Mouse (Mus musculus) layer of hippocampus, adult 8-10 months (tissue): Measurements from ENCODE around the gene Gpx4. TPM values are rescaled to one million over a fixed set of nuclear protein-coding genes. Genes with fewer than 3 reads are reported as not detected.

Source experiments
- DNase-seq, 2 experiments: peaks; one replicate each; pipeline ENCODE4 v3.0.0; 2022; ENCODE audit warnings: low spot score in 2 of 2
- total RNA-seq, 4 experiments: library from RNA; stranded (reverse); gene quantifications; 2 replicates each; pipeline ENCODE4 v1.2.4; 2022

The Gpx4 gene
- 100 to 1,000 TPM; 433 to 528 (median 468) TPM for total RNA-seq

DNA sequence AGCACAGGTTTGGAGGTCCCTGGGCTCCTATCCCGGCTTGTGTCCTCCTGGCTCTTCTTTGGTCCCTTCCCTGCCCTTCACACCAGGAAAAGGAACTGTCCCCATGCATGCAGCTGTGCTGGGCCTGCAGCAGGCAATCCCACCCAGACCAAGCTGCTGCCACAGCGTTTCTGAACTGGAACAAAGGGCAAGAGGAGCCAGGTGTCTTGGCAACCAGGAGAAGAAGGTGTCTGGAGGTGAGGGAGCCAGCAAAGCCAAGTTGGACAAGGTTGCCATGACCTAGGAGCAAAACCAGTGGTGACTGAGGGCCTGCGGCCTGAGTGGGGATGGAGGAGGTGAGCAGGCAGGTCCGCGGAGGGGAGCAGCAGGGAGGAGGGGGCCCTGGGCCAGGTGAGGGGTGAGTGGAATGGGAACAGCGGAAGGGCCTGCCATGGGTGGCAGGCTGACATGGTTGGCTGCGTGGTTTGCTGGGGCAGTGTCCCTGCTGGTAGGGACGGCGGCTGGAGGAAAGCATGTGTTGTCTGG lies at the start of gene Gpx4:
Gpx4 (plus strand) TSS at position 126 of the 525 bp plus-strand sequence.
- DNase-seq: no peak

DNA sequence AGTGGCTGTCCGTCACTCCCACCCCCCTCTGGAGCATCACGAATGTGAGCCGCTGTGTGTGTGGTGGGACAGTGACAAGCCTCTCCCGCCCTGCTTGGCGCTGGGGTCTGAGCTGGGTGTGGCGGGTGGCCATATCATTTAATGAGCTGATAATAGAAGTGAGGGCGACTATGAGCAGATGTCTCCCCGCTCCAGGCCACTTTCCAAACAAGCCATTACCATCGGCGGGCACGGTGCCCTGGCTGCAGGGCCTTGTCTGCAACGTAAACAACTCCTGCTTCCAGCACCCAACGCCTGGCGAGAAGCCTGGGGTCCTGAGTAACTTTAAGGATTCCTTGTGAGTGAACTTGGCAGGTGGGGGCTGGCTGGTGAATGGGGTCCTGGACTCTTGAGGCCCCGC lies 49.1 kb upstream of the Gpx4 start:
- DNase-seq: no peak

DNA sequence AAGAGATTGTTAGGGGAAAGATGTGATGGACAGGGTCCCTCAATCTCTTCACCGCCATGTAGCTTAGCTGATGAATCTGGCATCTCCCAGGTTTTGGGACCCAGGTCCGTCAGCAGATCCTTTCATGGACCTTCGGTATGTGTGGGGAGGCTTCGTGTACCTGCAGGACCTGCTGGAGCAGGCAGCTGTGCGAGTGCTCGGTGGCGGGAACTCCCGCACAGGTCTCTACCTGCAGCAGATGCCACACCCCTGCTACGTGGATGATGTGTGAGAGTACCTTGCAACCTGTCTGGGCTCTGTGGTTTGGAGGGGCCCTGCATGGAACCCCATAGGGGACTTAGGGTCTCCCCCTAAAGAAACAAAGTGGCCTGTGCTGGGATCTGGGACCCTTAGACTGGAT lies 45.0 kb upstream of the Gpx4 start:
- no peak for DNase-seq

DNA sequence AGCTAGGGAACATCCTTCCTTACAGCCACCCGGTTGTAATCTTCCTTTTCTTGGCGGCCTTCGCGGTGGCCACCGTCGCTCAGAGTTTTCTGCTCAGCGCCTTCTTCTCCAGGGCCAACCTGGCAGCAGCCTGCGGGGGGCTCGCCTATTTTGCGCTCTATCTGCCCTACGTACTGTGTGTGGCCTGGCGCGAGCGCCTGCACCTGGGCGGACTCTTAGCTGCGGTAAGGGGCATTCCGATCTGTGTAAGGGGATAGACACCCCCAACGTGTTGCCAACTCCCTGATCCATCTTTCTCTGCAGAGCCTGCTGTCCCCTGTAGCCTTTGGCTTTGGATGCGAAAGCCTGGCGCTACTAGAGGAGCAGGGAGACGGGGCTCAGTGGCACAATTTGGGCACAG lies 44.1 kb upstream of the Gpx4 start:
- no peak for DNase-seq

DNA sequence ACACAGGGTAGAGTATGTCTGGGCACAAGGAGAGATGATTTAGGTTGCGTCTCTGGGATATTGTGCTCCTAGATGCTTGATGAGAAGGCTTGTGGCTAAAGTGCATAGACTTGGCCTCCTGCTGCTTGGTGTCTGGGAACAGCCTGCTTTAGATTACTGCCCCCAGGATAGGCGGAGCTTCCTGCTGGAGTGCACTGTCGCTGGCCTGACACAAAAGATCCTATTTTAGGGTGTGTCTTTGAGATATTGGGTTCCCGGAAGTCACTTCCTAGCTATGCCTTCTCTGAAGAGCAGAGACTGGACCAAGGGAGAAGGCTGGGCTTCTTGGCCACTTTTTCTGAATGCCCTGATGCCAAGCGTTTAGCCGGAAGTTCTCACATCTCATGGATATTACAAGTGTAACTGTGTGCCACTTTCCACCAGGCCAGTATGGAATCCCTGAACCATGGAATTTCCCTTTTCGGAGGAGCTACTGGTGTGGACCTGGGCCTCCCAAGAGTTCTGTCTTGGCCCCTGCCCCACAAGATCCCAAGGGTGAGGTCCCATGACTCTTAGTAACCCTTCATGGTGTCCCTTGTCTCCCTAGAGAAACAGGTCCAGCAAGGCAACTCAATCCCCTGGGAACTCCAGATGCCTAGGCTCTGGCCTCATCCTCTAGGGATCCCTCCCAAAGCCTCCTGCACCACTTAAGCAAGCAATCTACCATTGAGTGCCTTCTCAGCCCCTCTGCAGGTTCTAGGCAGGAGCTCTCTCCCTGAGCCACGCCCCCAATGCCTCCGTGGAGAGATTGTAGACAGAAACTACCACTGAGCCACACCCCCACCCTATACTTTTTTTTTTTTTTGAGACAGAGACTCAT lies 43.4 kb upstream of the Gpx4 start:
- DNase-seq: no peak

DNA sequence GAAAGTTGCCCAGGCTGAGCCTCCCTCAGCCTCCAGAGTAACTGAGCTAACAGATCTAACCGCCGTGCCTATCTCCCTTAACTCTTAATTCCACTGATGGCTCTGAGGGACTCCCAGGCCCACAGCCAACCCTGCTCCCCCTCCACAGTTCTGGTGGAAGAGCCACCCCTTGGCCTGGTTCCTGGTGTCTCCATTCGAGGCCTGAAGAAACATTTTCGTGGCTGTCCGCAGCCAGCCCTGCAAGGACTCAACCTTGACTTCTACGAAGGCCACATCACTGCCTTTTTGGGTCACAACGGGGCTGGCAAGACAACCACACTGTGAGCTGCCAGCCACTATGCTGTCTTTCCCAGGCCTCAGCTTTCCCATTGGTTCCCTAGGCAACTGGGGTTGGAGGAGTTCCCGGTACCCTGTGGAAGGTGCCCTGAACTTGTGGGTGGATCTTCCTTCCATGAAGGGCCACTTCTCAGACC lies 42.7 kb upstream of the Gpx4 start:
- DNase-seq: no peak

DNA sequence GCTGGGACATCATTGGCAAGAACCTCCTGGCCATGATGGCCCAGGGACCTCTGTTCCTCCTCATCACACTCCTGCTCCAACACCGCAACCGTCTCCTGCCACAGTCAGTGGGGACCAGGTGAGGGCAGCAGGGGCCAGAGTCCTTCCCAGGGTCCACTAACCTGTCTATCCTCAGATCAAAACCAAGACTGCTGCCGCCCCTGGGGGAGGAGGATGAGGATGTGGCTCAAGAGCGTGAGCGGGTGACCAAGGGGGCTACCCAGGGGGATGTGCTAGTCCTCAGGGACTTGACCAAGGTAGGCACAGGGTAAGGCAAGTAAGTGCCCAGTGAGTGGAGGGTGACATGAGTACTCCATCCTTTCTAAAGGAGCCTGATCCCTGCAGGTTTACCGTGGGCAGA lies 35.2 kb upstream of the Gpx4 start:
- no peak for DNase-seq

DNA sequence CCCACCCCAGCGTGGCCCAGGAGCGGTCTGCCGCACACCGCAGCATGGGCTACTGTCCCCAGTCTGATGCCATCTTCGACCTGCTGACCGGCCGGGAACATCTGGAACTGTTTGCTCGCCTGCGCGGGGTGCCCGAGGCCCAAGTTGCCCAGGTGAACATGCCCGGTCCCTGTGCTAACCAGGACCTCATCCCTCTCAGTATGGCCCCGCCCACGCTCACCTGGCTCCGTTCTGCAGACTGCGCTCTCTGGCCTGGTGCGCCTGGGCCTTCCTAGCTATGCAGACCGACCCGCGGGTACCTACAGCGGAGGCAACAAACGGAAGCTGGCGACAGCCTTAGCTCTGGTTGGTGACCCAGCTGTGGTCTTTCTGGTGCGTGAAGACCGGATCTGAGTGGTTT lies 33.4 kb upstream of the Gpx4 start:
- DNase-seq: no peak

DNA sequence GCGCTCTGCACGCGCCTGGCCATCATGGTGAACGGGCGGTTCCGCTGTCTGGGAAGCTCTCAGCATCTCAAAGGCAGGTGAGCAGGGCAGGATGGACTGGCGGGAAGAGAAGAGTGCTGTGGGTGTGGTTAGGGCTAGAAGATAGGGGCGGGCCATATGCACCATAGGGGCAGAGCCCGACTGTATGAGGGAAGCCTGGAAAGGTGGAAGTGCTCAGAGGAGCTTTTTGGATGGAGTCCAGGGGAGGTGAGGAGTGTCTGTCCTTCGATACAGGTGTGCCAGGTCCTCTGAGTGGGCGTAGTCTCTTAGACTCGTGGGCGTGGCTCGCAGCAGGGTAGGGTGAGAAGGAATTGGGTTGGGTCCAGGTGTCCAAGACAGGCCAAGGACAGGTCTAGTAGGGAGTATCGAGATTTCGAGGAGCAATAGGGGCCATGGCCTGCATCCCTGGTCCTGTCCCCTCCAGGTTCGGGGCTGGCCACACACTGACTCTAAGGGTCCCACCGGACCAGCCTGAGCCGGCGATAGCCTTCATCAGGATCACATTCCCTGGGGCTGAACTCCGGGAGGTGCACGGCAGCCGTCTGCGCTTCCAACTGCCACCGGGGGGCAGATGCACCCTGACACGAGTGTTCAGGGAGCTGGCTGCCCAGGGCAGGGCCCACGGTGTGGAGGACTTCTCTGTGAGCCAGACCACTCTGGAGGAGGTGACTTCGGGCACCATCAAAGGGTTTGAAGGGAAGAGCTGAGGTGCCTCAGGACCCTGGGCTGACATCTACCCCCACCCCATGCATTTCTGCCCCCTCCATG lies 32.3 kb upstream of the Gpx4 start:
- DNase-seq: no peak

DNA sequence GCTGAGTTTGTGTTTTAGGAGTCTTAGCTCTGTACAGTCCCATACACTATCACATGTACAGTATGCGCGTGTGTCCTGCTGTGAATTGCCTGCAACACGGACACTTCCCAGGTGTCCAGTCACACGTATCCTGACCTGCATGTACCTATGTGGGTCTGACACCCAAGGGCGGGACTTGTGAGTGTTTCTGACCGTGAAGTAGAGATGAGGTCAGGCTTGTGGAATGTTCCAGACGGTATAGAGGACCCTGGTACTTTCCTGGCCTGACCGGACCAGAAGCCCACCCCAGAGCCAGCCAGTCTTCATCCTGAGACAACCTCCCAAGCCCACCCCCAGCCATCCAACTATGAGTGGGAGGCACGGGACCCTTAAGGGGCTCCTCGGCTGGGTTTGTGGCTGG lies 31.4 kb upstream of the Gpx4 start:
- no peak for DNase-seq

DNA sequence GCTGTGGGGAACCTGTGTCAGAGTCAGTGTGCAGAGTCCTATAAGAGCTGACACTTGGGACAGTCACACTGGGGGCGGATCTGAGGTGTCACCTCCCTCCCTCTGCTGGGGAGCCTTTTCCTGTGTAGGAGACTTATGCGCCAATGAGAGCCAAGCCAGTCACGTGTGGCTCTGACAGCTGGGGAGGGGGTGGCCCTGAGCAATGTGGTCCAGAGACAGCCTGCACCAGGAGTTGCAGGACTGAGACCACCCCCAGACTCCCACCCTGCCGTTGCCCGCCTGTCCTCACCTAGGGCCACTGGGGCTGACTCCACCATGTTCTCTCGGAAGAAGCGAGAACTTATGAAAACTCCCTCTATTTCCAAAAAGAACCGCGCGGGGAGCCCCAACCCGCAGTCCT lies 30.5 kb upstream of the Gpx4 start, which contains the start of gene Arhgap45:
Arhgap45 (plus strand) TSS at position 143 of the 400 bp plus-strand sequence.
- DNase-seq: no peak

DNA sequence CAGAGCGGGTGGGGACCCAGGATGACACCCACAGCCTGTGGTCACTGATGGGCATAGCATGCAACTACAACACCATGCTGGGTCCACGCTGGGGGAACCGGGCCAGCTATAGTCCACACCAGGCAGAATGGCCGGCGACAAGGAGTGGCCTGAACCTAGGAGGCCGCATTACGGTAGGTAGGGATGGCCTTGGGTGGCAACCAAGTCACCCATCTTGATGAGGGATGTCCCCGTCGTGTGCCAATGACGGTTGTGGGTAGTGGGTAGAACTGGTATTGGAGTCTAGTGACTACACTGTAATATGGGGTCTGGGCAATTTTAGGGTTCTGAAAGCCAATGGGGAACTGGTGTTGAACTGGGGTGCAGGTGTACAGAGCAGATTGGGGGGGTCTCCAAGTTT lies 30.0 kb upstream of the Gpx4 start:
- no peak for DNase-seq

DNA sequence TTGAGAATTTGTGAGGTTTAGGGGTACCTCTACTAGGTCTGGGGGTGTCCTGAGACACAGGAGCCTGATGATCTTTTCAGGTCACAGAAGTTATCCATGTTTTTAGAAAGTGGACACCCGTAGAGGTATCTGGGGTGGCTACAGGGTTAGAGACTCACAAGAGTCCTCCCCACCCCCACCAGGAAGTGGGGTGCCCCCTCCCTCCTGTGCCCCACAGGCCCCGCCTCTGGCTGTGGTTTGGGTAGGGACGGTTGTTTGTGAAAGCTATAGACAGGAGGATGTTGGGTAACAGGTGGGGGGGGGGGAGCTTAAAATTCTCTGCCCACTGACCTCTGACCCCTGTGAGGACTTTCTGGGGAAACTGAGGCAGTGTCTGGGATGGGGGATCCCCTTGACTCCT lies 29.6 kb upstream of the Gpx4 start:
- DNase-seq: no peak

DNA sequence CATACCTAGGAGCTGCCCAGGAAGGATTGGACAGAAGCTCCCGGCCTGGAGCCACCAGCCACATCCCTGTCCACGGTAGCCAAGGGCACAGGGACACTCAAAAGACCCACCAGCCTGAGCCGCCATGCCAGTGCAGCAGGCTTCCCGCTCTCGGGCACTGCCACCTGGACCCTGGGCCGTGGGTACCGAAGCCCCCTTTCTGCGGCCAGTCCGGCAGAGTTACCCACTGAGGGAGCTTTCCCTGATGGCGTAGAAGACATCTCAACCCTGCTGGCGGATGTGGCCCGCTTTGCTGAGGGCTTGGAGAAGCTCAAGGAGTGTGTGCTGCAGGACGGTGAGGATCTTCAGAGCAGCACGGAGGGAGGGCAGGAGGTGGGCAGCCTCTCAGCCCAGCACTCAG lies 29.2 kb upstream of the Gpx4 start:
- DNase-seq: no peak

DNA sequence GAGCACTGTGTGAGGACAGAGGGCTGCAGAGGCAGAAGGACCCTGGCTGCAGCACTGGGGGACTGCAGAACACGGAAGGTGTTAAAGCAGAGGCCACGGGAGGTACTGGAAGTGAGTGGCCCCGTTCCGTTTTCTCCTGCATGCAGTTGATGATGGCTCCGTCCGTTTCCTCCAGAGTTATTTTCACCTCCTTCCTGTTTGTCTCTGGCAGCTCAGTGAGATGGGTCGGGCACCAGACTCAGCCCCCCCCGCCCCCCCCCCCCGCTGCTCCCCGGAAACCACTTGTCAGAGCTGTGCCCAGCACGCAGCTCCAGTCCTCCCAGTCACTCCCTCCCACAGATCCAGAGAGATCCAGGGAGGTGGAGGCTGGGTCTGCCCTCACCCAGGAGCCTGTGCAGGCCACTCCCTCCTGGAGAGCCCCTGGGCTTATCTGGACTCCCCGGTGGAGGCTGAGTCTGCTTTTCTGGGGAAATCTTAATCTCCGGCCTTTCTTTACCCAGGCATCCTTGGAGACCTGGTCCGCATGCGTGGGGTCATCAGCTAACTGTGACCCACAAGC lies 28.1 kb upstream of the Gpx4 start:
- DNase-seq: no peak

DNA sequence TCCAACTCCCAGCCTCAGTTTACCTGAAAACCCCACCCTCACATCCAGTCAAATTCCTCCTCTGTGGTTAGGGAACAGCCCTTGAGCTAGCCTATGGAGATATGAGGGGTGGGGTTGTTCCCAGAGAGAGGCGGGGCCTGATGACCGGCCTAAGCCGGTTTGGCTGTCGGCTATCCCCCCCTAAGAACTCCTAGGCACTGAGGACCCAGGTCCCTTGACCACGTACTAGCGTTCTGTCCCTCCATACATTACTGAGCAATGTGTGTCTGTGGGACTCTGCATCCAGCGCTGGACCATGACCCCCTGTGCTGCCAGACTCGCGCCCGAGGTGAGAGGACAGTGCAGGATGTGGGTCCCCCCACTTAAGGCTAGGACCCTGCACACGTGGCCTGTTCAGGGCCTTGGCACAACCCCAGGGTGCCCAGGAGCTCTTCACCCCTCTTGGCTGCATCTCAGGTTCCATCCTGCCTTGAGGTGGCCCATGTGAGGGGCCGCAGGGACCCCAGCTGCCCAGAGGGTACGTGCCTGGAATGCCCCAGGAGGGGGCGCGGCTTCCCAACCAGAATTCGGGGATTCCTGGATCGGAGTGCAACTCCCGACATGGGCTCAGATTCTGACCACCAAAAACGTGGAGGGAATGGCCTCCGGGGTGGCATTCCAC lies 27.4 kb upstream of the Gpx4 start:
- DNase-seq: no peak

DNA sequence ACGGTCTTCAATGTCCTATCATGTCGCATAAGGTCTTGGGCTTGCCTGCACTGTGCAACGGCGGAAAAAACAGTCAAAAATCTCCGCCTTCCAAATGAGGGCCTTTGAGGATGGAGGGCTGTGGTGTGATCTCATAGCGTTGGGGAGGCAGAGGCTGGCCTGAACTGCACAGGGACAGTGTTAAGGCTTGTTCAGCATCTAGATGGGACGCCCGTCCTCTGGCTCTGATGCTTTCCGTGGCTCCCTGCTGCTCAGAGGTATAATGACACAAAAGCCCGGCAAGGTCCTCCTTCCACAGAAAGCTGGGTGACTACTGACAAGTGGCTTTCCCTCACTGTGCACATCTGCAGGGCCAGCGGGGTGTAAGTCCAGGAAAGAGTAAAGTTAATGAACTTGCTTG lies 26.8 kb upstream of the Gpx4 start:
- DNase-seq: no peak

DNA sequence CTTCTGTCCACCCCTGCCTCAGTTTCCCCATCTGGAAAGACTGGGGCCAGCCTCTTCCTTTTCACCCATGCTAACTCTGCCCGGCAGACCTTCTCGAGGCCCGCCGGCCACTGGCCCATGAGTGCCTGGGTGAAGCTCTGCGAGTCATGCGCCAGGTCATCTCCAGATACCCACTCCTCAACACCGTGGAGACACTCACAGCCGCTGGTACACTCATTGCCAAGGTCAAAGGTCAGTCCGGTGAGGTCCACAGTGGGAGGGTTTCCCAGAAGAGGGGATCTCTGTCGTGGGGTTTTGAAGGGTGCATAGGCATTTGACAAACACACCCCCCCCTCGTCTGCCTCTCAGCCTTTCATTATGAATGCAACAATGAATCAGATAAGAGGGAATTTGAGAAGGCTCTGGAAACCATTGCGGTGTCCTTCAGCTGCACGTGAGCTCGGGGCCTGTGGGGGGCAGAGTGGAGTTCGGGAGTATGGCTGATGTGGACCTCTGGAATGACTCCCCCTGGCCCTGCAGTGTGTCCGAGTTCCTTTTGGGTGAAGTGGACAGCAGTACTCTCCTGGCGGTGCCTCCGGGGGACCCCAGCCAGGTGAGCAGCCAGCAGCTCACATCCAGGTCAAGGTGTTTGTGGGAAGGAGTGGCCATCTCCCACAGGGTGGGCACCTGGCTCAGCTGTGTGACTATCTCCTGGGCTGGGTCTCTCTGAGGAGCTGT lies 26.2 kb upstream of the Gpx4 start:
- DNase-seq: no peak

DNA sequence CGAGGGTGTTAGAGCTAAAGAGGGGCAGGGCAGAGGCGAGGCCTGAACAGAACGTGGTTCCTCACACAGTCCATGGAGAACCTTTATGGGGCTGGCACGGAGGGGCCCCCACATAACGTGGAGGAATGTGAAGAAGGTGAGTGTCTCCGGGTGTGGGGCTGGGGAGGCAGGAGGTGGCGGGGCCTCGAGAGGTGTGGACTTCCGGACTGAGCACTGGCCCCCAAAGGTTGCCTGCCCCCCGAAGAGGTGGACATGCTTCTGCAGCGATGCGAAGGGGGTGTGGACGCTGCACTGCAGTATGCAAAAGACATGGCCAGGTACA lies 25.7 kb upstream of the Gpx4 start:
- no peak for DNase-seq

DNA sequence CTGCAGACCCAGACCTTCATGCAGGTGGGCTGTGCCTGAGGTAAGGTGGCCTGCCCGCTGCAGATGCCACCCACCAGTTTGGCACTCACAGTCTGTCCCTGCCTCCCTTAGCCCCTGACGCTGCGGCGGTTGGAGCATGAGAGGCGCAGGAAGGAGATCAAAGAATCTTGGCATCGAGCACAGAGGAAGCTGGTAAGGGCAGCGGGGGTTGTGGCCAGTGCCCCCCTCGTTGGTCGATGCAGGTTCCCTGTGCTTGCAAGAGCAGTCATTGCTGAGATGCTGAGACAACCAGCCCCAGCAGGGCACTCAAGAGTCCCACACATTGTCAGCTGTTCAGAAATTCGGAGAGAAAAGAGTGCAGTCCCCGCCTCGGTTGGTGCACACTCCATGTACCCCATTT lies 24.8 kb upstream of the Gpx4 start:
- DNase-seq: no peak

DNA sequence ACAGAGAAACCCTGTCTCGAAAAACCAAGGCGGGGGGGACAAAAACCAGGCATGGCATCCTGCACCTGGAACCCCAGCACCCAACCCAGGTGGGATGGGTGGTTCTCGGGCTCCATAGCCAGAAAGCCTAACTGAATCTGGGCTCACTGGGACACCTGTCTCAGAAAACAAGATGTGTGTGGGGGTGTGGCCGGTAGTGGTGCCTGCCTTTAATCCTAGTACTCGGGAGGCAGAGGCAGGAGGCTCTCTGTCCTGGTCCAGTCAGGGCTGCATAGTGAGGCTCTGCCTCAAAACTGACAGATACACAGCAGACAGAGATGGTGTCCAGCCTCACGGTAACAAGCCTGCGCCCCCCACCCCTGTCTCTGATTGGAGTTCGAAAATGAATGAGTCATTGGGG lies 24.2 kb upstream of the Gpx4 start:
- DNase-seq: no peak
